Mouse (Mus musculus): Measurements from ENCODE around the gene Aloxe3.

The Aloxe3 gene

GRCm38 (mm10) chr11:69094697-69095429, 30.8 kb upstream of the Aloxe3 start, which contains the start of gene Per1:
TSS of gene Per1 (plus strand) at chr11:69095217.
- DNase-seq (ENCODE audit: low read depth, low spot score) = peak; percentile 100

GRCm38 (mm10) chr11:69095511-69096231, 30.0 kb upstream of the Aloxe3 start:
- peak; percentile 72 for DNase-seq (ENCODE audit: low read depth, low spot score)

GRCm38 (mm10) chr11:69096360-69096986, 29.2 kb upstream of the Aloxe3 start:
- DNase-seq (ENCODE audit: low read depth, low spot score) = peak; percentile 88

GRCm38 (mm10) chr11:69096987-69097900, 28.5 kb upstream of the Aloxe3 start:
- peak; percentile 98 for DNase-seq (ENCODE audit: low read depth, low spot score)

GRCm38 (mm10) chr11:69098039-69098761, 27.5 kb upstream of the Aloxe3 start:
- no peak for DNase-seq (ENCODE audit: low read depth, low spot score)

GRCm38 (mm10) chr11:69098762-69099091, 27.0 kb upstream of the Aloxe3 start:
- DNase-seq (ENCODE audit: low read depth, low spot score) = peak; percentile 96

- DNase-seq (ENCODE audit: low read depth, low spot score) = peak; percentile 80
These were observed 26.4 kb upstream of the Aloxe3 start for GRCm38 (mm10) chr11:69099177-69099914.

- peak; percentile 93 for DNase-seq (ENCODE audit: low read depth, low spot score)
These were observed 25.8 kb upstream of the Aloxe3 start for GRCm38 (mm10) chr11:69099915-69100345.

GRCm38 (mm10) chr11:69100639-69101360, 24.9 kb upstream of the Aloxe3 start:
- DNase-seq (ENCODE audit: low read depth, low spot score) = no peak

- no peak for DNase-seq (ENCODE audit: low read depth, low spot score)
These were observed 23.9 kb upstream of the Aloxe3 start for GRCm38 (mm10) chr11:69101604-69102402.

- DNase-seq (ENCODE audit: low read depth, low spot score) = peak; percentile 78
These were observed 23.3 kb upstream of the Aloxe3 start for GRCm38 (mm10) chr11:69102403-69102725.

GRCm38 (mm10) chr11:69103121-69103520, 22.6 kb upstream of the Aloxe3 start:
- no peak for DNase-seq (ENCODE audit: low read depth, low spot score)

GRCm38 (mm10) chr11:69103531-69104435, 21.9 kb upstream of the Aloxe3 start:
- no peak for DNase-seq (ENCODE audit: low read depth, low spot score)

- no peak for DNase-seq (ENCODE audit: low read depth, low spot score)
These were observed 21.2 kb upstream of the Aloxe3 start for GRCm38 (mm10) chr11:69104487-69104886.

- no peak for DNase-seq (ENCODE audit: low read depth, low spot score)
These were observed 20.5 kb upstream of the Aloxe3 start for GRCm38 (mm10) chr11:69105227-69105626.

- no peak for DNase-seq (ENCODE audit: low read depth, low spot score)
These were observed 19.9 kb upstream of the Aloxe3 start for GRCm38 (mm10) chr11:69105796-69106195.

GRCm38 (mm10) chr11:69106299-69106698, 19.4 kb upstream of the Aloxe3 start:
- no peak for DNase-seq (ENCODE audit: low read depth, low spot score)

GRCm38 (mm10) chr11:69106842-69107241, 18.9 kb upstream of the Aloxe3 start:
- DNase-seq (ENCODE audit: low read depth, low spot score) = no peak
